In genomic region chr5:118002059-118002458, GRCm38 (mm10) we compare ENCODE assay signal across 8 mouse cellular contexts. TPM values are rescaled to one million over a fixed set of nuclear protein-coding genes. Genes with fewer than 3 reads are reported as not detected.
DNase-seq lines count a peak whose midpoint lies in the region; ATAC-seq lines count a peak whose summit lies in the region.

No protein-coding gene starts in this region.

- no peak overlapping the region for H3K4me3 ChIP-seq in intestine, embryonic 14.5 days (ENCODE audit: low read depth, low read length)
- no peak overlapping the region for H3K4me3 ChIP-seq in intestine, embryonic 15.5 days (replicated peaks)
- H3K4me3 ChIP-seq in forebrain, embryonic 14.5 days (ENCODE audit: low read depth, low read length) = no peak overlapping the region
- no peak overlapping the region for H3K4me3 ChIP-seq in hindbrain, embryonic 14.5 days (replicated peaks; ENCODE audit: low read length)
- no peak overlapping the region for H3K4me3 ChIP-seq in midbrain, embryonic 11.5 days (ENCODE audit: low read depth, low read length)

- H3K27me3 ChIP-seq in intestine, embryonic 14.5 days (replicated peaks; ENCODE audit: control insufficient read depth, insufficient read depth, low read length) = no peaks in the 10 kb centered on the region
- no peaks in the 10 kb centered on the region for H3K27me3 ChIP-seq in intestine, embryonic 15.5 days (replicated peaks)
- H3K27me3 ChIP-seq in forebrain, embryonic 14.5 days (replicated peaks; ENCODE audit: control insufficient read depth, insufficient read depth, low read length) = no peaks in the 10 kb centered on the region
- no peaks in the 10 kb centered on the region for H3K27me3 ChIP-seq in hindbrain, embryonic 14.5 days (ENCODE audit: control insufficient read depth, insufficient read depth, low read length)
- no peaks in the 10 kb centered on the region for H3K27me3 ChIP-seq in midbrain, embryonic 11.5 days (ENCODE audit: control insufficient read depth, insufficient read depth, low read length)

- no peak for ATAC-seq in intestine, embryonic 14.5 days (replicated peaks; ENCODE audit: low FRiP score, low TSS enrichment, low read depth)
- ATAC-seq in intestine, embryonic 15.5 days = no peak
- peak; percentile 68 for ATAC-seq in forebrain, embryonic 14.5 days
- 0 out of 2 replicates have a peak, but pooled peaks have one; percentile 9 for ATAC-seq in hindbrain, embryonic 14.5 days (ENCODE audit: low FRiP score)
- ATAC-seq in midbrain, embryonic 11.5 days (ENCODE audit: low FRiP score) = peak; percentile 60

- H3K27ac ChIP-seq in intestine, embryonic 14.5 days (ENCODE audit: low read depth) = no peak overlapping the region
- no peak overlapping the region for H3K27ac ChIP-seq in intestine, embryonic 15.5 days
- no peak overlapping the region for H3K27ac ChIP-seq in forebrain, embryonic 14.5 days (ENCODE audit: low read depth, low read length)
- H3K27ac ChIP-seq in hindbrain, embryonic 14.5 days = no peak overlapping the region
- H3K27ac ChIP-seq in midbrain, embryonic 11.5 days (ENCODE audit: low read depth, low read length) = no peak overlapping the region

- H3K9ac ChIP-seq in intestine, embryonic 14.5 days (ENCODE audit: low read length) = no peak overlapping the region
- H3K9ac ChIP-seq in intestine, embryonic 15.5 days = no peak overlapping the region
- no peak overlapping the region for H3K9ac ChIP-seq in forebrain, embryonic 14.5 days (ENCODE audit: low read length)
- H3K9ac ChIP-seq in hindbrain, embryonic 14.5 days = no peak overlapping the region
- H3K9ac ChIP-seq in midbrain, embryonic 11.5 days (ENCODE audit: low read length) = no peak overlapping the region

- no peak overlapping the region for H3K4me2 ChIP-seq in intestine, embryonic 14.5 days (ENCODE audit: low read length)
- H3K4me2 ChIP-seq in intestine, embryonic 15.5 days (replicated peaks) = no peak overlapping the region
- H3K4me2 ChIP-seq in forebrain, embryonic 14.5 days (ENCODE audit: low read length) = no peak overlapping the region
- H3K4me2 ChIP-seq in hindbrain, embryonic 14.5 days (replicated peaks) = no peak overlapping the region
- no peak overlapping the region for H3K4me2 ChIP-seq in midbrain, embryonic 11.5 days

- no peaks in the 10 kb centered on the region for H3K4me1 ChIP-seq in intestine, embryonic 14.5 days (replicated peaks; ENCODE audit: control insufficient read depth, insufficient read depth, low read length)
- peaks cover 9% of the 10 kb centered on the region for H3K4me1 ChIP-seq in intestine, embryonic 15.5 days (replicated peaks)
- H3K4me1 ChIP-seq in forebrain, embryonic 14.5 days (ENCODE audit: control insufficient read depth, insufficient read depth, low read length) = no peaks in the 10 kb centered on the region
- no peaks in the 10 kb centered on the region for H3K4me1 ChIP-seq in hindbrain, embryonic 14.5 days (replicated peaks; ENCODE audit: control insufficient read depth, insufficient read depth, low read length)
- H3K4me1 ChIP-seq in midbrain, embryonic 11.5 days (ENCODE audit: control insufficient read depth, insufficient read depth, low read length) = no peaks in the 10 kb centered on the region

- WGBS in intestine, embryonic 14.5 days = 38% methylated on average over 9 of the region's 9 CpGs
- 32% methylated on average over 9 of the region's 9 CpGs for WGBS in intestine, embryonic 15.5 days
- 27% methylated on average over 9 of the region's 9 CpGs for WGBS in forebrain, embryonic 14.5 days
- WGBS in hindbrain, embryonic 14.5 days = 35% methylated on average over 9 of the region's 9 CpGs
- WGBS in midbrain, embryonic 11.5 days = 34% methylated on average over 9 of the region's 9 CpGs

- intact Hi-C loops in left cerebral cortex, postnatal 10 days (cut with DNase I) = loop anchor here (2.0 kb wide), 1 partner anchor 67 kb away; no protein-coding TSS in a partner anchor

- peaks cover 85% of the 10 kb centered on the region for H3K36me3 ChIP-seq in intestine, embryonic 14.5 days (ENCODE audit: control insufficient read depth, insufficient read depth, low read length)
- peaks cover 53% of the 10 kb centered on the region for H3K36me3 ChIP-seq in intestine, embryonic 15.5 days
- peaks cover 99% of the 10 kb centered on the region for H3K36me3 ChIP-seq in forebrain, embryonic 14.5 days (ENCODE audit: control insufficient read depth, insufficient read depth, low read length)
- H3K36me3 ChIP-seq in hindbrain, embryonic 14.5 days (replicated peaks; ENCODE audit: control insufficient read depth, insufficient read depth) = peaks cover 99% of the 10 kb centered on the region
- peaks cover 55% of the 10 kb centered on the region for H3K36me3 ChIP-seq in midbrain, embryonic 11.5 days (ENCODE audit: control insufficient read depth, insufficient read depth, low read length)

- peak; percentile 90 for DNase-seq in intestine, embryonic 14.5 days (ENCODE audit: low spot score)
- DNase-seq in cerebellum, adult 11 months = peak; percentile 74
- DNase-seq in forebrain, embryonic 14.5 days (ENCODE audit: low spot score) = peak; percentile 78
- DNase-seq in hindbrain, embryonic 14.5 days (ENCODE audit: low spot score) = peak; percentile 82
- peak; percentile 49 to 75 for DNase-seq in left cerebral cortex, postnatal 10 days (ENCODE audit: extremely low spot score in 1 of 2, low spot score in 2 of 2)
- peak; percentile 99 for DNase-seq in midbrain, embryonic 11.5 days (ENCODE audit: low spot score, missing footprints)
- DNase-seq in spleen, postnatal 36 days (ENCODE audit: low spot score in 2 of 2) = peak; percentile 18 to 29

- no peaks in the 10 kb centered on the region for H3K9me3 ChIP-seq in intestine, embryonic 14.5 days (ENCODE audit: control insufficient read depth, low read length)
- no peaks in the 10 kb centered on the region for H3K9me3 ChIP-seq in intestine, embryonic 15.5 days
- H3K9me3 ChIP-seq in forebrain, embryonic 14.5 days (replicated peaks; ENCODE audit: control insufficient read depth, low read length) = no peaks in the 10 kb centered on the region
- H3K9me3 ChIP-seq in hindbrain, embryonic 14.5 days (ENCODE audit: control insufficient read depth, low read length) = no peaks in the 10 kb centered on the region
- H3K9me3 ChIP-seq in midbrain, embryonic 11.5 days (ENCODE audit: control insufficient read depth, low read length) = no peaks in the 10 kb centered on the region

RNA-seq across cellular contexts. Expression of gene Tesc, which starts 25.5 kb away (rescaled TPM):
- polyA plus RNA-seq in intestine, embryonic 14.5 days (2014; fragmentation: Nextera tagmentation; extraction: Ambion mirVana) = 1.7 and 3.8 TPM in 2 replicates
- polyA plus RNA-seq in intestine, embryonic 15.5 days (2015; fragmentation: Nextera tagmentation; extraction: Ambion mirVana) = 3.3 and 4.7 TPM in 2 replicates
- polyA plus RNA-seq in forebrain, embryonic 14.5 days (2014; fragmentation: Nextera tagmentation; extraction: Ambion mirVana) = 8.0 and 10.0 TPM in 2 replicates
- polyA plus RNA-seq in hindbrain, embryonic 14.5 days (2014; fragmentation: Nextera tagmentation; extraction: Ambion mirVana) = 4.3 and 4.9 TPM in 2 replicates
- total RNA-seq in left cerebral cortex, postnatal 10 days (2021) = 10 to 100 TPM; 21.5 to 27.3 TPM
- 0.69 and 1.2 TPM in 2 replicates for polyA plus RNA-seq in midbrain, embryonic 11.5 days (2014; fragmentation: Nextera tagmentation; extraction: Ambion mirVana)

RNA-seq across cellular contexts. Expression of gene Fbxo21, which starts 25.5 kb away (rescaled TPM):
- 72.7 and 75.3 TPM in 2 replicates for polyA plus RNA-seq in intestine, embryonic 14.5 days (2014; fragmentation: Nextera tagmentation; extraction: Ambion mirVana)
- 56.1 and 56.7 TPM in 2 replicates for polyA plus RNA-seq in intestine, embryonic 15.5 days (2015; fragmentation: Nextera tagmentation; extraction: Ambion mirVana)
- 109 and 147 TPM in 2 replicates for polyA plus RNA-seq in forebrain, embryonic 14.5 days (2014; fragmentation: Nextera tagmentation; extraction: Ambion mirVana)
- polyA plus RNA-seq in hindbrain, embryonic 14.5 days (2014; fragmentation: Nextera tagmentation; extraction: Ambion mirVana) = 142 and 156 TPM in 2 replicates
- total RNA-seq in left cerebral cortex, postnatal 10 days (2021) = 100 to 1,000 TPM; 124 to 130 TPM
- 90.9 and 93.4 TPM in 2 replicates for polyA plus RNA-seq in midbrain, embryonic 11.5 days (2014; fragmentation: Nextera tagmentation; extraction: Ambion mirVana)

Comparison
In these comparisons a context has a peak if more than half of its experiments do, and no peak if none do; other contexts are left out.
1. ATAC-seq: peak in forebrain, embryonic 14.5 days (single experiment), hindbrain, embryonic 14.5 days (single experiment) and midbrain, embryonic 11.5 days (single experiment); none in intestine, embryonic 14.5 days (single experiment) and intestine, embryonic 15.5 days (single experiment).
2. DNase-seq: peak in every context shown above with its lines; median percentile 99 in midbrain, embryonic 11.5 days; 90 in intestine, embryonic 14.5 days; 82 in hindbrain, embryonic 14.5 days; 78 in forebrain, embryonic 14.5 days; 74 in cerebellum, adult 11 months; 62 in left cerebral cortex, postnatal 10 days; 24 in spleen, postnatal 36 days.